Mouse (Mus musculus) intestine, postnatal 0 days (tissue): Measurements from ENCODE around the gene Depdc1b. TPM values are rescaled to one million over a fixed set of nuclear protein-coding genes. Genes with fewer than 3 reads are reported as not detected.

Source experiments
- ATAC-seq: fragments of 200-750 bp; cut with Nextera tagmentation; 2 replicates; pipeline ENCODE4 v1.8.0; 2017; ENCODE audit warnings: mild to moderate bottlenecking, moderate TSS enrichment, moderate library complexity
- H3K27ac ChIP-seq: fragments of 300-500 bp; sonication (generic); 2 replicates; pipeline ENCODE4 v1.5.1; 2014; ENCODE audit warnings: mild to moderate bottlenecking, low read depth, low read length, moderate library complexity
- H3K27me3 ChIP-seq: fragments of 300-500 bp; sonication (generic); replicated peaks from 2 replicates; pipeline ENCODE4 v1.6.1; 2014; ENCODE audit warnings: low read length, mixed read lengths; ENCODE audit not compliant: control insufficient read depth, insufficient read depth
- H3K36me3 ChIP-seq: fragments of 300-500 bp; sonication (generic); 2 replicates; pipeline ENCODE4 v1.6.1; 2014; ENCODE audit warnings: mild to moderate bottlenecking, moderate library complexity; ENCODE audit not compliant: control insufficient read depth, insufficient read depth
- H3K4me1 ChIP-seq: fragments of 300-500 bp; sonication (generic); replicated peaks from 2 replicates; pipeline ENCODE4 v1.6.1; 2014; ENCODE audit warnings: antibody characterized with exemption, low read length, mixed read lengths; ENCODE audit not compliant: control insufficient read depth, insufficient read depth
- H3K4me2 ChIP-seq: fragments of 300-500 bp; sonication (generic); replicated peaks from 2 replicates; pipeline ENCODE4 v1.6.1; 2014; ENCODE audit warnings: low read depth, mild to moderate bottlenecking, moderate library complexity
- H3K4me3 ChIP-seq: fragments of 300-500 bp; sonication (generic); 2 replicates; pipeline ENCODE4 v1.5.1; 2014; ENCODE audit warnings: low read depth, low read length
- H3K9ac ChIP-seq: fragments of 300-500 bp; sonication (generic); 2 replicates; pipeline ENCODE4 v1.6.1; 2014; ENCODE audit warnings: mild to moderate bottlenecking, low read depth, low read length
- H3K9me3 ChIP-seq: fragments of 300-500 bp; sonication (generic); 2 replicates; pipeline ENCODE4 v1.6.1; 2016; ENCODE audit warnings: mixed run types; ENCODE audit not compliant: control insufficient read depth
- CTCF ChIP-seq: sonication (generic); IDR thresholded peaks from 2 replicates; pipeline ENCODE4 v1.5.1; 2016; ENCODE audit warnings: low read depth, mild to moderate bottlenecking, control low read depth, antibody characterized with exemption, moderate library complexity
- WGBS: fragments of 180-500 bp; shearing (Covaris S2); extraction: QIAGEN DNeasy Blood & Tissue Kit; methylation state at CpG from one replicate; pipeline ENCODE4 v1.1.7; 2014; 5-methylcytosine and 5-hydroxymethylcytosine counted together
- polyA plus RNA-seq: library from polyadenylated mRNA; unstranded; fragments of >200 nt; fragmentation: Nextera tagmentation; extraction: Ambion mirVana; gene quantifications from 2 replicates; pipeline ENCODE4 v1.2.1, GENCODE M21; 2015

Depdc1b gene
- polyA plus RNA-seq, 1 experiment from 2014 or later = 1.3 TPM

DNA sequence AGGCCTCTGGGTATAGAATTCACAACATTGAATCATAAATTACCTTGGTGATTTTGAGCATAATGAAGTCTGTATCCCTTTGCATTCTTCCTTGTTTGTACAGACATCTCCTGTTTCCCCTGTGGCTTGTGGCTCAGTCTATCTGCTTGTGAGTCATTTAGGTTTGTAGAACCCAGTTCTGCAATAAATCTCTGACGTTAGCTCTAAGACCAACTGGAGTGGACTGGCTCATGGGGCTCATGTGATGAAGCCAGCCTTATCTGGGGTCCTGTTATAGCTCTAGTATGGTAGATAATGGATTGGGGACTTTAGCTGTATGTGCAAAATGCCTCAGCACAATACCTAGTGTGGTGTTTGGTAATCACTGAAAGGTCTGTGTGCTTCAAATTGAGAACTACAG is 12.3 kb upstream of the Depdc1b start:
- Histone ChIP-seq H3K9me3 (no peaks in the 10 kb centered on the region), H3K27ac (no peak overlapping the region), H3K4me3 (no peak overlapping the region), H3K4me2 (no peak overlapping the region), H3K36me3 (no peaks in the 10 kb centered on the region), H3K27me3 (no peaks in the 10 kb centered on the region), H3K4me1 (no peaks in the 10 kb centered on the region), H3K9ac (no peak overlapping the region)
- ATAC-seq = no peak
- TF ChIP-seq CTCF = no peak
- WGBS = 31% methylated on average over 1 of the region's 1 CpGs

- H3K9me3 ChIP-seq = no peaks in the 10 kb centered on the region
- H3K4me3 ChIP-seq = no peak overlapping the region
- H3K27me3 ChIP-seq = no peaks in the 10 kb centered on the region
- TF ChIP-seq CTCF = no peak
- WGBS = 32% methylated on average over 2 of the region's 2 CpGs
- no peaks in the 10 kb centered on the region for H3K36me3 ChIP-seq
- no peak for ATAC-seq
- no peak overlapping the region for H3K4me2 ChIP-seq
- no peaks in the 10 kb centered on the region for H3K4me1 ChIP-seq
- H3K9ac ChIP-seq = no peak overlapping the region
- no peak overlapping the region for H3K27ac ChIP-seq
Observed at GRCm38 (mm10) chr13:108304680-108305079, 11.5 kb upstream of the Depdc1b start.

DNA sequence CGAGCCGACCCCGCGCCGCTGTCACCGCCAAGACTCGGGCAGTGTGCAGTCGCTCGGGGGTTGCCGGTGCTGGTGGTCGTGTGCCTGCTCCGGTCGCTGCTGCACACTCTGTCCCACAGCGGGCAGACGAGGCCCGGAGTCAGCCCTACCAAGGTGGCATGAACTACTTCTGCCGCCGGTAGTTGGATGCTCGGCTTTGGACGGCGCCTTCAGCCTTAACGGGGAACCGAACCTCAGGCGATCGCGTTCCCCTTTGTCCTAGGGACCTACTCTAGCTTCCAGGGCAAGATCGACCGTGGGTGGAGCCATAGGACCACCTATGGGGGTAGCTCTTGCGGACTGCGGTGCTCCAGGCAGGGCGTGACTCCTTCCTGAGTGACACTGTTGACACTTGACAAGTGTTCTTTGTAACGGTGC is 363 bp downstream of the Depdc1b start:
- WGBS = under 1% methylated on average over 32 of the region's 32 CpGs
- no peak overlapping the region for H3K27ac ChIP-seq

DNA sequence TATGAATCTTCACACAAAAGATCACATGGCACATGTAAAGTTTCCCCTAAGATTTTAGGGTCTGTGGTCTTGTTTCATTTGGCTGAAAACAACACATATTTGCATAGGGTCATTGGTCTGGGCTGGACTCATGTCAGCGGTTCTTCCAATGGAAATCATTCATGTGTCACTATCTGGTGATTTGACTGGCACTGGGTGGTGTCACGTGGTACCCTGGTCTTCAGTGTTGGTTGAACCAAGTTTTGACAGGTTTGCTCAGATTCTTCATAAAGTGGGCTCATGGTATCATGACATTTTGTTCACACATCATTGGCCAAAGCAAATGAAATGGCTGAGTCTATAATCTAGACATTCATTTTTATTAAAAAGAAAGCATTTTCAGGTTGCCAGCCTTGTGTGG is 1.3 kb downstream of the Depdc1b start:
- H3K4me2 ChIP-seq = 0 out of 2 replicates have a peak overlapping the region, but pooled peaks have one; percentile 99
- no peaks in the 10 kb centered on the region for H3K4me1 ChIP-seq
- no peak for ATAC-seq
- no peak overlapping the region for H3K4me3 ChIP-seq
- H3K9ac ChIP-seq = no peak overlapping the region
- TF ChIP-seq CTCF = no peak
- H3K9me3 ChIP-seq = no peaks in the 10 kb centered on the region
- no peaks in the 10 kb centered on the region for H3K27me3 ChIP-seq
- WGBS = 93% methylated on average over 2 of the region's 2 CpGs
- no peaks in the 10 kb centered on the region for H3K36me3 ChIP-seq
- H3K27ac ChIP-seq = no peak overlapping the region

More for the DNA sequence above, 363 bp downstream of the Depdc1b start:
- Histone ChIP-seq H3K4me3 (peak overlapping the region; percentile 78), H3K9ac (peak overlapping the region; percentile 48), H3K9me3 (no peaks in the 10 kb centered on the region), H3K27me3 (no peaks in the 10 kb centered on the region), H3K4me2 (peak overlapping the region; percentile 99), H3K4me1 (no peaks in the 10 kb centered on the region), H3K36me3 (no peaks in the 10 kb centered on the region)
- ATAC-seq = peak; percentile 18
- TF ChIP-seq CTCF = no peak

- Histone ChIP-seq H3K27me3 (no peaks in the 10 kb centered on the region), H3K9ac (no peak overlapping the region), H3K4me2 (no peak overlapping the region), H3K4me3 (no peak overlapping the region), H3K36me3 (no peaks in the 10 kb centered on the region; the same call in 1 of the 2 replicates), H3K27ac (no peak overlapping the region), H3K4me1 (no peaks in the 10 kb centered on the region), H3K9me3 (no peaks in the 10 kb centered on the region)
- ATAC-seq = no peak
- no peak for TF ChIP-seq CTCF
- WGBS = 86% methylated on average over 8 of the region's 8 CpGs
Observed at GRCm38 (mm10) chr13:108319028-108319427, 2.9 kb downstream of the Depdc1b start.

DNA sequence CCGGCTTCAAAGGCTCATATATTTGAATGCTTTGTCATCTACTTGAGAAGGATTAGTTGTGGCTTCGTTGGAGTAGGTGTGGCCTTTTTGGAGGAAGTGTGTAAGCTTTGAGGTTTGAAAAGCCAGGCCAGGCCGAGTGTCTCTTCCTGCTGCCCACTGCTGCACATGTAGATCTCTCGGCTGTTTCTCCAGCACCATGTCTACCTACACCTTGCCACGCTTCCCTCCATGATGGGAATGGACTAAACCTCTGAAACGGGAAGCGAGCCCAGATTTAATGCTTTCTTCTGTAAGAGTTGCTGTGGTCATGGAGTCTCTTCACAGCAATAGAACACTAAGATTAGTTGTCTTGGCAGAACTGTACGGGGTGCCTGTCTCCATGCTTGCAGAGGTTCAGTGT is 4.1 kb downstream of the Depdc1b start:
- 93% methylated on average over 8 of the region's 8 CpGs for WGBS
- TF ChIP-seq CTCF = no peak
- no peak for ATAC-seq
- Histone ChIP-seq H3K4me3 (no peak overlapping the region), H3K4me2 (no peak overlapping the region), H3K9me3 (no peaks in the 10 kb centered on the region), H3K36me3 (no peaks in the 10 kb centered on the region; the same call in none of the 2 replicates), H3K9ac (no peak overlapping the region), H3K27ac (no peak overlapping the region), H3K27me3 (no peaks in the 10 kb centered on the region), H3K4me1 (no peaks in the 10 kb centered on the region)

DNA sequence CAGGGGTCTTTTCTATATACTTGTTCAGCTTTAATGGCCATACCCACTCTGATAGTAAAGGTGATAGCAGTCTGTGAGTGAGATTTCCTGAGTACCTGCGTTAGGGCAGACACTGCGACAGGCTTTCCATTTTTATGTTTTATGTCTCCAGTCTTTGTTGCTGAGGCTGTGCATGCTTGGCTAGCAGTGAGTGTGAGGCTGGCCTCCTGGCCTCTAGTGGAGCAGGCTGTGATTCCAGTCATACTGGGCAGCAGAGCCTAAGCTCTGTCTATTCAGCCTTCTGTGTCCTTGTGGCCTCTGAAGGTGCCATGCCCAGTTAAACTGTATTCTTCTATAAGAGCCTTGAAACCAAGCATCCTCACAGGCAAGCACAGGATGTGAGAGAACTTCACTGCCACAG is 6.3 kb downstream of the Depdc1b start:
- no peak overlapping the region for H3K9ac ChIP-seq
- ATAC-seq = no peak
- H3K4me2 ChIP-seq = no peak overlapping the region
- no peaks in the 10 kb centered on the region for H3K4me1 ChIP-seq
- no peaks in the 10 kb centered on the region for H3K9me3 ChIP-seq
- no peak overlapping the region for H3K4me3 ChIP-seq
- TF ChIP-seq CTCF = no peak
- H3K27me3 ChIP-seq = no peaks in the 10 kb centered on the region
- no peak overlapping the region for H3K27ac ChIP-seq
- 88% methylated on average over 2 of the region's 2 CpGs for WGBS
- H3K36me3 ChIP-seq = no peaks in the 10 kb centered on the region; the same call in none of the 2 replicates
